Mouse (Mus musculus) olfactory bulb, adult 2 months (tissue): Measurements from ENCODE around the gene Trim14. TPM values are rescaled to one million over a fixed set of nuclear protein-coding genes. Genes with fewer than 3 reads are reported as not detected.

ENCODE experiments used
- H3K27ac ChIP-seq: fragments of 200-500 bp; 2 replicates; pipeline ENCODE4 v1.5.1; 2012; ENCODE audit warnings: low read depth, low read length; ENCODE audit not compliant: insufficient read depth
- H3K4me1 ChIP-seq: fragments of 200-500 bp; 2 replicates; pipeline ENCODE4 v1.6.1; 2012; ENCODE audit warnings: low read length; ENCODE audit not compliant: control insufficient read depth, insufficient read depth
- H3K4me3 ChIP-seq: fragments of 200-500 bp; 2 replicates; pipeline ENCODE4 v1.5.1; 2012; ENCODE audit warnings: mild to moderate bottlenecking, low read depth, low read length, moderate library complexity; ENCODE audit not compliant: insufficient read depth
- CTCF ChIP-seq: fragments of 200-500 bp; IDR thresholded peaks from 2 replicates; pipeline ENCODE4 v1.5.1; 2012; ENCODE audit warnings: low read depth, mild to moderate bottlenecking, low read length, moderate library complexity; ENCODE audit not compliant: insufficient read depth
- POLR2A ChIP-seq: fragments of 200-500 bp; IDR thresholded peaks from 2 replicates; pipeline ENCODE4 v1.6.1; 2012; ENCODE audit warnings: mild to moderate bottlenecking, low read depth, low read length, moderate library complexity; ENCODE audit not compliant: insufficient read depth
- WGBS: fragments of 180-500 bp; shearing (Covaris S2); methylation state at CpG from one replicate; pipeline ENCODE4 v1.1.7; 2018; 5-methylcytosine and 5-hydroxymethylcytosine counted together
- polyA plus RNA-seq: library from polyadenylated mRNA; stranded (reverse); fragments of >200 nt; gene quantifications from 2 replicates; pipeline ENCODE4 v1.2.4, GENCODE M21; 2012; ENCODE audit warnings: low replicate concordance; ENCODE audit not compliant: missing spikeins, insufficient read depth, insufficient read length

Trim14 gene
- polyA plus RNA-seq, 1 experiment: not detected

DNA sequence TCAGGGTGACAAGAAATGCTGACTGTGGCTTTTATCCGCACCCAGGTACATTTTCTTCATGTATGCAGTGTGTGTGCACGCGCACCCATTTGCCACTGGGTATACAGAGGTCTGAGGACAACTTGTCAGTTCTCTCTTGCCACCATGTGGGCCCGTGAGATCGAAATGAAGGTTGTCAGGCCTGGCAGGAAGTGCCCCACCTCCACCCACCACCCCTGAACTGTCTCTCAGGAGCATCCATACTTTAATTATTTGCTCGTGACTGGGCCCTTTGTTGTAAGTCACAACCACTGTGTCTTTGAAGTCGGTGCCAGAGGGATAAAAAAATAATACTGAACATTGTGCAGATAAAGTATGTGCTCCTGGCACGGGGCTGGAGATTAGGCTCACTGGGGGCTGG, 14.5 kb upstream of the Trim14 start:
- H3K27ac ChIP-seq: no peak overlapping the region
- 61% methylated on average over 8 of the region's 8 CpGs for WGBS
- H3K4me3 ChIP-seq: no peak overlapping the region
- no peak for TF ChIP-seq CTCF
- TF ChIP-seq POLR2A: no peak
- H3K4me1 ChIP-seq: 0 out of 2 replicates have a peak, but pooled peaks cover 3% of the 10 kb centered on the region

DNA sequence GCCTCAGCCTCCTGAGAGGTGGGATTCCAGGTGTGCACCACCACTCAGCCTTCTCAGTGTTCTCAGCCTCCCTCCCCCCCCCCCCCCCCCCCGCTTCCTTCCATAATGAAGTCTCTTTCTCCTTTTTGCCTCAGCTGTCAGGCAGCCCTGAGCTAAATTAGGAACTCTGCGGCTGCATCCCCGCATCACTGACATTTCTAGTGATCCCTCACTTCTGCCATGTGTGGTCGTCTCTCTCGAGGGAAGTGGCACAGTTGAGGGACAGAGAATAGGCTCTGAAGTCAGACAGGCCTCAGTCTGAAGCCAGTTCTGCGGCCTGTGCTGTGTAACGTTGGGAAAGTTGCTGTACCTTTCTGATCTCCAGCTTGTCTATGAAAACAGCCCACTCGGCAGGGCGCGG, 14.0 kb upstream of the Trim14 start:
- Histone ChIP-seq H3K4me1 (0 out of 2 replicates have a peak, but pooled peaks cover 3% of the 10 kb centered on the region), H3K27ac (no peak overlapping the region), H3K4me3 (no peak overlapping the region)
- TF ChIP-seq CTCF (no peak), POLR2A (no peak)
- 69% methylated on average over 10 of the region's 10 CpGs for WGBS

DNA sequence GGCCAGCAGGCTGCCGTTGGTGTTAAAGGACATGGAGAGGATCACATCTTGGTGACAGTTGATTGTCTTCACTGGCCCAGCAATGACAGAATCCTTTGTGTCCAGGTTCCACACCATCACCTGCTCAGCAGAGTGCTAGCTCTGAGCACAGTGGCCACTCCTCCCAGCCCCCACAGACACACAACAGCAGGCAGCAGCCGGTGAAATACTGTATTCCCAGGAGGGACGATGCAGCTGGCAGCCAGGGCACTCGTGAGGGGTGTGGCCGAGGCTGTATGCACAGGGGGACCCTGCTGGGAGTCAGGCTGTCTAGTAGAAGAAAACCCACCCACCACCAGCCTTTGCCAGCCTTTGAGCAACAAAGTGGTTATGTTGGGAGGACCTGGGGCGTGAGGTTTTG, 10.8 kb upstream of the Trim14 start:
- H3K27ac ChIP-seq: no peak overlapping the region
- 45% methylated on average over 6 of the region's 6 CpGs for WGBS

DNA sequence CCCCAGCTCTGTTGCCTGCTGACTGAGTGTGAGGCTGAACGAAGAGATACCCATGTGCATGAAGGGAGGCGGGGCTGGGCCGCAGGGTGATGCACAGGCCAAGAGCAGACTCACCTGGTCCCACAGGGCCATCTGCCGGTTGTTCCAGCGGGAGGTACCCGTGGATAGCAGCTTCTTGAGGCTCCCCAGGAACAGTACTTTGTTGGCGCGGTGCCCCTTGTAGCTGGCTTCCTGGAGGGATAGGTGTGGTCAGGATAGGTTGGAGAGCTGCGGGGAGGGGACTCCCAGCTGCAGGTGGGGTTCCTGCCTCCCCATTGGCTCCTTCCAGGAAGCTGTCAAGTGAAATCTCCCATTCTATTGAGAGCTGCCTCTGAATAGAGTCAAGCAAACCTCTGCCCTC, 9.6 kb upstream of the Trim14 start:
- H3K27ac ChIP-seq: no peak overlapping the region
- H3K4me3 ChIP-seq: no peak overlapping the region
- H3K4me1 ChIP-seq: 0 out of 2 replicates have a peak, but pooled peaks cover 3% of the 10 kb centered on the region
- TF ChIP-seq CTCF: no peak
- no peak for TF ChIP-seq POLR2A
- 30% methylated on average over 9 of the region's 9 CpGs for whole genome bisulfite sequencing

More for the DNA sequence above, 10.8 kb upstream of the Trim14 start:
- no peak for TF ChIP-seq CTCF
- Histone ChIP-seq H3K4me3 (no peak overlapping the region), H3K4me1 (0 out of 2 replicates have a peak, but pooled peaks cover 3% of the 10 kb centered on the region)

DNA sequence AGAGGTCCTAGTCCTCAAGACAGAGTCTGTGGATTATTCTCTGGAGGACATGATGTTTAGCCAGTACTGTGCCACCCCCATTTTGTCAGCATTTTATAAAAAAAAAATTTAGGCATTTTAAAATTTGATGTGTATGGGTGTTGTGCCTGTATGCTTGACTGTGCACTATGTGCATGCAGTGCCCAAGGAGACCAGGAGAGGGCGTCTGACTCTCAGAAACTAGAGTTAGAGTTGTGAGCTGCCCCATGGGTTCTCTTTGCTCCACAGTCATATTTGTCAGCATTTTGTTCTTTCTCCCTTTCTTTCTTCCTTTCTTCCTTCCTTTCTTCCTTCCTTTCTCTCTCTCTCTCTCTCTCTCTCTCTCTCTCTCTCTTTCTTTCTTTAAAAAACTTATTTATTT, 8.4 kb upstream of the Trim14 start:
- no peaks in the 10 kb centered on the region for H3K4me1 ChIP-seq
- TF ChIP-seq POLR2A (no peak), CTCF (no peak)
- H3K27ac ChIP-seq: no peak overlapping the region
- H3K4me3 ChIP-seq: no peak overlapping the region
- 43% methylated on average over 1 of the region's 1 CpGs for WGBS

DNA sequence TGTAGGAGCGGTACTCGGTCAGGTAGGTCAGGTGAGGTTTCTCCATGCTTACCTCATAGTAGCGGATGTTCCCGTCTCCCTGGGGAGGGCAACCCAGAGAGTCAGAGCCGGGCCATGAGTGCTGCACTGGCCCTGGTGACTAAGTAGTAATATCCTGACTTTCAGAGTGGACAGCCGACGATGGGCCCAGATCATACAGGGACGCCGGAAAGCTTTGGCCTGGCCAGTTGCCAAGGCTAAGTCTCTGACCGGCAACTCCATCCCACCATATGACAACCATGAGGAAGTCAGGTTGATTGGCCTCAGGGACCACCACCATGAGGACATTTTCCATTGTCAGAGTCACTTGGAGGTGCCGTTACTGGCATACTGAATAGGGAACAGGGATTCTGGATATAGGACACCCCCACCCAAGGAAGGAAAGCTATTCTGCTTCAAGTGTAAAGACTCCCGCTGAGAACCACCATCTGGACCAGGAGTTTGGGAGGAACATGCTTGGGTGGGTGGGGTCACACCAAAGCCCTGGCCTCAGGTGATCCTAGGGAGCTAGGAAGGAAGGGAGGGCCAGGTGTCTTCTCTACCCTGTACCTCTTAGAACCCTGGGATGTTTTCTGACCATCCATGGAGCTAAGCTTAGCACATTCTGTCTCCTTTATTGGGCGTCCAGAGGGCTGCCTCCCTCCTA, 7.6 kb upstream of the Trim14 start:
- TF ChIP-seq POLR2A (no peak), CTCF (no peak)
- H3K27ac ChIP-seq: no peak overlapping the region
- 92% methylated on average over 13 of the region's 13 CpGs for WGBS

DNA sequence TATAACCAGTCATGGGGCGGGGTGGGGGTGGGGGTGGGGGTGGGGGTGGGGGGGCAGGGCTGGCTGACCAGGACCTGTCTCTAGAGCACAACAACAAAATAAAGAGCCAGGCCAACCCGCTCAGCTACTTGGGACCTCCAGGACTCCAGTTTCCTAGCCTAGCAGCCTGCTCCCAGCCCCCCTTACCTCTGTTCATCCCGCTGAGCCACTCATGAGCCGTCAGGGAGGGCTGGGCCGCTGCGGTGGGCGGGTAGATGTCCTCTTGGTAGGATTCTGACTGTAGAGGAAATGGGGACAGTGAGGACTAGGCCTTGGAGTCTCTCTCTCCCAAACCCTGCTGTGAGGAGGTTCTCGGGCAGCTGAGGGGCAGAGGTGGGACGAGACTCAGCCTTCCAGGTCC, 5.8 kb upstream of the Trim14 start:
- TF ChIP-seq CTCF (no peak), POLR2A (no peak)
- H3K27ac ChIP-seq: no peak overlapping the region
- WGBS: 65% methylated on average over 9 of the region's 9 CpGs

More for the DNA sequence above, 7.6 kb upstream of the Trim14 start:
- no peak overlapping the region for H3K4me3 ChIP-seq
- no peaks in the 10 kb centered on the region for H3K4me1 ChIP-seq

DNA sequence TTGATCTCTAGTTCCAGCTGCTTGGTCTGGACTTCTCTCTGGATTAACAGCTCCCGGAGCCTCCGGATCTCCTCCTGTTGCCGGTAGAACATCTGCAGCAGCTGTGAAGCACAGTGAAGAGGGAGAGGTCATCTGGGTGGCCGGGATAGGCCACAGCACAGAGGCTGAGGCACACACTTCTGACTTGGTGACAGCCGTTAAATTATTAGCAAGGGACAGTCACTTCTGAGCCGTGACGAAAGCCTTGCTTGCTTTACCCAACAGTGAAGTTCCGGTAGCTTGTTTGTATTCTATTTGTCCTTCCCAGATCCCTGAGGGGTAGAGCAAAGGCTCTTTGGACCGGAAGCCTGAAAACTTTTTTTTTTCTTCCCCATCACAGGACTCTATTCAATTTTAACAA, 3.2 kb upstream of the Trim14 start:
- 82% methylated on average over 9 of the region's 9 CpGs for WGBS
- no peak for TF ChIP-seq CTCF
- H3K4me1 ChIP-seq: peaks cover 9% of the 10 kb centered on the region
- H3K4me3 ChIP-seq: no peak overlapping the region
- no peak overlapping the region for H3K27ac ChIP-seq

More for the DNA sequence above, 5.8 kb upstream of the Trim14 start:
- no peak overlapping the region for H3K4me3 ChIP-seq
- no peaks in the 10 kb centered on the region for H3K4me1 ChIP-seq

DNA sequence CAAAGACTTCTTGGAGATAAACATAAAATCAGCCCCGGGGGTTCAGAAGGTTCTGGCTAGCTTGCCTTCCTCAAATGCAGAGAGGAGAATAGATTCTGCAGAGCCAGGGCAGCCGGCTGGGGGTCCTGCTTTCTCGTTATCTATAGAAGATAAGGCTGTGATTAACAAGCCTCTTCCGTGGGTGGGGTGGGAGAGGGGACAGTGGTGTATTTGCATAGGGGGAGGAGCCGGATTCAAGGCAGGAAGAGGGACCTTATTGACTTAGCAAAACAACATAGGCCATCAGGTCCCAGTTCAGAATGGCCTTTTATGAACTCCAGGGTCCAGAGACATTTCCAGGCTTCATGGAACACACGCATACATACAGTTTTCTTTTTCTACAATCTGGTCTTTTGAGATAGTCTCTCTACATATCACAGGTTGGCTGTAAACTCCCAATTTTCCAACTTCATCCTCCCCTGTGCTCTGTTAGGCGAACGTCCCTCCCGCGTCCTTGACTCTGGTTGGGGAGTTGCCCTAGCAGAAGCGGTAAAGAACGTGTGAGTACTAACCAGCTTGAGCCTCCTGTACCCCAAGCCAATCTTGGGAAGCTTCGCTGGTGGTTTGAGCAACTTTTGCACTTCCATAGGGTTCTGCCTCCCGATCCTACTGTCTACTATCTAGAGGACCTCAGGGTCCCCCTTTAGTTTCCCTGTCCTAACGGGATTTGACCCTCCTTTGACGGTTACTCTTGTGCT, 679 bp downstream of the Trim14 start:
- H3K4me1 ChIP-seq: peaks cover 9% of the 10 kb centered on the region
- WGBS: 28% methylated on average over 16 of the region's 16 CpGs
- H3K27ac ChIP-seq: no peak overlapping the region
- H3K4me3 ChIP-seq: peak overlapping the region; percentile 38
- no peak for TF ChIP-seq POLR2A
- TF ChIP-seq CTCF: no peak
